Mouse (Mus musculus): ENCODE results near the gene 9130213A22Rik. TPM values are rescaled to one million over a fixed set of nuclear protein-coding genes. Genes with fewer than 3 reads are reported as not detected.

9130213A22Rik gene
- total RNA-seq (2023; ENCODE audit: inconsistent age), result 0.35 TPM in 1 of 4 replicates, not detected in the others

GRCm38 (mm10) chr11:69122336-69122951, at the start of gene 9130213A22Rik:
9130213A22Rik (minus strand) TSS chr11:69122589.

DNA sequence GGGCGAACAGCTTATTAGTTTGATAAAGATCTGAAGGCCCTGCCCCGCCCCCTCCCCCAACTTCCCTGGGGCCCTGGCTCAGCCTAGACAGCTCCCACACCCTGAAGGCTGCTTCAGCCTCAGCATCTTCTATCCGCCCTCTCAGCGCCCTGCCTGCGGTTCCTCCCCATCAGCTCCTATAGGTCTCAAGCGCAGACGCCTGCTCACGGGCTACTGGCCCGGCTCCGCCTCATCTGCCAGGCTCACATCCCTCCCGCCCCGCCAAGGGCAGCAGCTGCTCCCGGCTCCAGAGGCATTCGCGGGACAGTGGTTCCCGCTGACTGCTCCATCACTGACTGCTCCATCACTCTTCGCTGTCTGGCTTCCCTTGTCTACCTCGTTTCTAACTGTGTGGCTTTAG, 34.4 kb upstream of the 9130213A22Rik start, which contains the start of gene Alox12b:
TSS of gene Alox12b (plus strand) at position 190 of the 400 bp plus-strand sequence.

DNA sequence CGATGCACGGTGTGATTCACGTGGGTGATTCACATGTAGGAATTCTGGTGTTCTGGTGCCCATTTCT, 3.3 kb upstream of the 9130213A22Rik start, which contains the start of gene Aloxe3:
TSS of gene Aloxe3 (plus strand) at position 45 of the 67 bp plus-strand sequence.

DNA sequence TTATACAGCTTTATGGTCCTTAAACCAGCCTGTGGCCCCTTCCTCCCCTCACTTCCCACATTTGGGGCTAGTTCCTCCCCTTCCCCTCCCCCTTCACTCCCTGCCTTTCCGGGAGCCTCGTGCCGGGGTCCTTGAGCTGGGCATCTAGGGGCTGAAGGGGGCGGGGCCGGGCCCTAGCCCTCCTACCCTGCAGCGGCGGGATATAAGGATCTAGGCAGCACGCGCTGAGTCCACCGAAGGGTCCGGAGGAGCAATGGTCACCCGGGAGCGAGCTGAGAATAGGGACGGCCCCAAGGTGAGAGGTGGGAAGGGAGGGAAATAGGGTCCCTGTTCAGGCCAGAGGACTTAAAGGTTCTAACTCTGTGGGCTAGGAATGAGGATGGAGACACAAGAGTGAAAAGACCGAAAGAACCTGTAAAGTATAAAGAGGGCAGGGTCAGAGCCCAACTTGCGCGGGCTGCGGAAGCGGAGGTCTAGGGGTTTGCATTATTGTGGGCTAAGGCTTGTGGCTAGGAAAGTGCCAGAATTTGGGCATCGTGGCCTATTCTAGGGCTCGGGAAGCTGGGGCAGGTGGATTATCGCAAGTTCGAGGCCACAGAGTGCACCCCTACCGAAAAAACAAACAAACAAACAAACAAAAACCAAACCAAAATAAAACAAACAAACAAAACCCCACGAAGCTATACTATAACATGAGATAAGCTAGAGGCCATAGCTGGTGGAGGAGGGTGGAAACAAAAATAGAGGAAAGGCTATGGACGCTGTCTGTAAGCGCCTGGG, 2.0 kb downstream of the 9130213A22Rik start, which contains the start of gene Hes7:
TSS of gene Hes7 (plus strand) at position 184 of the 780 bp plus-strand sequence.

GRCm38 (mm10) chr11:69094697-69095429, 27.5 kb downstream of the 9130213A22Rik start, which contains the start of gene Per1:
Per1 (plus strand) TSS chr11:69095217.

GRCm38 (mm10) chr11:69088103-69088855, 34.1 kb downstream of the 9130213A22Rik start, which contains the start of gene Vamp2:
Vamp2 (plus strand) TSS chr11:69088490.

GRCm38 (mm10) chr11:69070590-69071222, 51.7 kb downstream of the 9130213A22Rik start, which contains the start of gene Tmem107:
Tmem107 (plus strand) TSS chr11:69070806.

Other genes starting within 250 kb of the 9130213A22Rik start
- not detected in 4 replicates for gene Rnf222, start 234.0 kb downstream of the 9130213A22Rik start, total RNA-seq (2023; ENCODE audit: inconsistent age)
- 2,360 to 2,533 TPM (median 2,439 TPM) in 4 replicates for gene Rpl26, start 221.0 kb downstream of the 9130213A22Rik start, total RNA-seq (2023; ENCODE audit: inconsistent age)
- gene Odf4, start 195.5 kb downstream of the 9130213A22Rik start, total RNA-seq (2023; ENCODE audit: inconsistent age), result not detected in 4 replicates
- 0.24 TPM in 1 of 4 replicates, not detected in the others for gene Arhgef15, start 165.1 kb downstream of the 9130213A22Rik start, total RNA-seq (2023; ENCODE audit: inconsistent age)
- gene Slc25a35, start 154.5 kb downstream of the 9130213A22Rik start, total RNA-seq (2023; ENCODE audit: inconsistent age), result 2.7 to 3.4 TPM (median 3.0 TPM) in 4 replicates
- gene Rangrf, start 147.4 kb downstream of the 9130213A22Rik start, total RNA-seq (2023; ENCODE audit: inconsistent age), result 4.7 to 8.4 TPM (median 5.1 TPM) in 4 replicates
- gene Pfas, start 114.1 kb downstream of the 9130213A22Rik start, total RNA-seq (2023; ENCODE audit: inconsistent age), result 25.1 to 32.7 TPM (median 28.2 TPM) in 4 replicates
- 29.0 to 40.3 TPM (median 30.0 TPM) in 4 replicates for gene Ctc1, start 106.7 kb downstream of the 9130213A22Rik start, total RNA-seq (2023; ENCODE audit: inconsistent age)
- gene Aurkb, start 76.9 kb downstream of the 9130213A22Rik start, total RNA-seq (2023; ENCODE audit: inconsistent age), result 5.5 to 9.8 TPM (median 7.8 TPM) in 4 replicates
- 19.5 to 20.7 TPM (median 19.9 TPM) in 4 replicates for gene Borcs6, start 62.9 kb downstream of the 9130213A22Rik start, total RNA-seq (2023; ENCODE audit: inconsistent age)
- gene Tmem107, start 51.8 kb downstream of the 9130213A22Rik start, total RNA-seq (2023; ENCODE audit: inconsistent age), result 1.8 to 7.1 TPM (median 3.8 TPM) in 4 replicates
- gene Vamp2, start 34.1 kb downstream of the 9130213A22Rik start, total RNA-seq (2023; ENCODE audit: inconsistent age), result 434 to 532 TPM (median 515 TPM) in 4 replicates
- gene Per1, start 27.4 kb downstream of the 9130213A22Rik start, total RNA-seq (2023; ENCODE audit: inconsistent age), result 798 to 901 TPM (median 848 TPM) in 4 replicates
- 0.27 to 0.48 TPM in 2 of 4 replicates, not detected in the others for gene Hes7, start 2.2 kb downstream of the 9130213A22Rik start, total RNA-seq (2023; ENCODE audit: inconsistent age)
- gene Aloxe3, start 3.3 kb upstream of the 9130213A22Rik start, total RNA-seq (2023; ENCODE audit: inconsistent age), result 1.3 to 2.1 TPM (median 1.4 TPM) in 4 replicates
- gene Alox12b, start 34.4 kb upstream of the 9130213A22Rik start, total RNA-seq (2023; ENCODE audit: inconsistent age), result not detected in 4 replicates
- not detected in 4 replicates for gene Alox8, start 75.3 kb upstream of the 9130213A22Rik start, total RNA-seq (2023; ENCODE audit: inconsistent age)
- not detected in 4 replicates for gene Gucy2e, start 114.4 kb upstream of the 9130213A22Rik start, total RNA-seq (2023; ENCODE audit: inconsistent age)
- gene Cntrob, start 201.2 kb upstream of the 9130213A22Rik start, total RNA-seq (2023; ENCODE audit: inconsistent age), result 27.1 to 33.6 TPM (median 29.4 TPM) in 4 replicates
- gene Trappc1, start 201.4 kb upstream of the 9130213A22Rik start, total RNA-seq (2023; ENCODE audit: inconsistent age), result 32.4 to 43.0 TPM (median 40.9 TPM) in 4 replicates
- 1.5 to 2.8 TPM (median 2.2 TPM) in 4 replicates for gene Kcnab3, start 203.7 kb upstream of the 9130213A22Rik start, total RNA-seq (2023; ENCODE audit: inconsistent age)
- 1.4 to 2.9 TPM (median 2.1 TPM) in 4 replicates for gene Rnf227, start 217.9 kb upstream of the 9130213A22Rik start, total RNA-seq (2023; ENCODE audit: inconsistent age)
- gene Chd3, start 246.8 kb upstream of the 9130213A22Rik start, total RNA-seq (2023; ENCODE audit: inconsistent age), result 312 to 359 TPM (median 334 TPM) in 4 replicates